Mouse (Mus musculus): ENCODE data around the gene Cdc6. TPM values are rescaled to one million over a fixed set of nuclear protein-coding genes. Genes with fewer than 3 reads are reported as not detected.

The Cdc6 gene
- polyA plus RNA-seq, 1 experiment from 2014 or later = 38.3 TPM

DNA sequence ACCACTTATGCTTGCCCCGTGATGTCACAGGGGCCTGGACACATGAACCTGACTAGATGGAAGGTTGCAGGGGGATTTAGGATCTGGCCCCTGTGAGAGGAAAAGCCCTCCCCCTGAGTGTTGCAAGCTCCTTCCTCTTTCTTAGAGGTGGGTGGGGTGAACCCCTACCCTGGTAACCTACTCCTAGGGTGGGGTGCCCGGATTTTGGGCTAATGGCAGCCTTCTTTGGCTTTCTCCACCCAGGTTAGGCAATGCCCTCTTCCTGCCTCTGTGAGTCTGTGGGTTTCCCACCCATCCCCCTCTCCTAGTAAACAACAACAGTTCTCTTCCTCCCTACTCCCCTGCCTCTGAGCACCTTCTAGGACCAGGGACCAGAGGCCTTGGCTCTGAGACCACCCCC is 45.1 kb downstream of the Cdc6 start:
- Histone ChIP-seq H3K9ac (ENCODE audit: low read length) (no peak overlapping the region), H3K36me3 (ENCODE audit: control insufficient read depth, insufficient read depth, low read length) (peaks cover 4% of the 10 kb centered on the region), H3K27me3 (ENCODE audit: control insufficient read depth, insufficient read depth, low read depth, low read length) (no peaks in the 10 kb centered on the region), H3K27ac (ENCODE audit: low read length) (0 out of 2 replicates have a peak overlapping the region, but pooled peaks have one; percentile 36), H3K4me1 (replicated peaks; ENCODE audit: control insufficient read depth, insufficient read depth, low read length) (peaks cover 68% of the 10 kb centered on the region), H3K4me2 (ENCODE audit: low read depth, low read length) (no peak overlapping the region), H3K4me3 (ENCODE audit: low read length) (no peak overlapping the region), H3K9me3 (ENCODE audit: control insufficient read depth, low read length) (no peaks in the 10 kb centered on the region)
- WGBS = 40% methylated on average over 2 of the region's 2 CpGs
- ATAC-seq (ENCODE audit: low read depth) = no peak

DNA sequence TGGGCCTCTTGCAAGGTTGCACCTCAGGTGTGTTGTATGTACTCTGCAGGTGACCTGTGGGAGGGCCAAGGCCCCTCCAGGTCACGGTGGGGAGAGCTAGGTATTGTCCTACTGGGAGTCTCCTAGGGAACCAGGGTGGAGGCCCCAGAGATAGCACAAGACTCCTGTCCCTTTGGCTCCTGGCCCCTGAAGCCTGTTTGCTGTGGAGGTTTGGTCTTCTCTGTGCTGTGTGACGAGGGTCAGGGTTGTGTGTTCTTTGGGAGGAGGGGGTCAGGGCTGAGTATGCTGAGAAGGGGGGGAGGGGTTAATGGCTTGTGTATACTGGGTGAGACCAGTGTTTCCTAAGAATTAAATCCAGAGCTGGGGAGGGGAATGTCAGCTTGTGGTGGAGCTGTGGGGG is 45.8 kb downstream of the Cdc6 start:
- no peak overlapping the region for H3K9ac ChIP-seq (ENCODE audit: low read length)
- 8% methylated on average over 2 of the region's 2 CpGs for WGBS
- H3K27ac ChIP-seq (ENCODE audit: low read length) = peak overlapping the region; percentile 80
- no peaks in the 10 kb centered on the region for H3K27me3 ChIP-seq (ENCODE audit: control insufficient read depth, insufficient read depth, low read depth, low read length)
- H3K36me3 ChIP-seq (ENCODE audit: control insufficient read depth, insufficient read depth, low read length) = peaks cover 4% of the 10 kb centered on the region
- H3K4me1 ChIP-seq (replicated peaks; ENCODE audit: control insufficient read depth, insufficient read depth, low read length) = peaks cover 65% of the 10 kb centered on the region
- H3K4me3 ChIP-seq (ENCODE audit: low read length) = no peak overlapping the region
- ATAC-seq (ENCODE audit: low read depth) = no peak
- no peaks in the 10 kb centered on the region for H3K9me3 ChIP-seq (ENCODE audit: control insufficient read depth, low read length)
- no peak overlapping the region for H3K4me2 ChIP-seq (ENCODE audit: low read depth, low read length)

DNA sequence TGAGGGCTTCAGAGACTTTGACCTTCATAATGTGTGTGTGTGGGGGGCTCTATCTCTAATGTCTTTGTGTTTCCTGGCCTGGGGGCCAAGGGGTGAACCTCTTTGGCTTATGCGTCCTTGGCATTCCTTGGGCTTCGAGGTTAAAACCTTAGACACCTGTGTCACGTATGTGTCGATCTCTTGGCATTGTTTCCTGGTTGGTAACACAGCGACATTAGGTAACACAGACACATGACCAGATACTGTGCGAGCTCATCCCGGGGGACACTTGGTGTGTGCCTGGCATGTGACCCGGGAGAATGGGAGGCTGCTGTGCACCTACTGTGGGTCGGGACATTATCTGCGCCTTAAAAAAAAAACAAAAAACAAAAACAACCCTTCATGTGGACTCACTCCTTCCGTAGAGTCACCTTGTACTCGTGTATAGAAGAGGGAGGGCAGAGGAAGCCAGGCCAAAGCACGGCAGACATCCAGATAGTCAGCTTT is 46.3 kb downstream of the Cdc6 start:
- Histone ChIP-seq H3K4me1 (replicated peaks; ENCODE audit: control insufficient read depth, insufficient read depth, low read length) (peaks cover 66% of the 10 kb centered on the region), H3K27me3 (ENCODE audit: control insufficient read depth, insufficient read depth, low read depth, low read length) (no peaks in the 10 kb centered on the region), H3K4me2 (ENCODE audit: low read depth, low read length) (peak overlapping the region; percentile 42), H3K4me3 (ENCODE audit: low read length) (0 out of 2 replicates have a peak overlapping the region, but pooled peaks have one; percentile 2), H3K9me3 (ENCODE audit: control insufficient read depth, low read length) (no peaks in the 10 kb centered on the region), H3K27ac (ENCODE audit: low read length) (peak overlapping the region; percentile 80), H3K9ac (ENCODE audit: low read length) (peak overlapping the region; percentile 47; the same call in 1 of the 2 replicates), H3K36me3 (ENCODE audit: control insufficient read depth, insufficient read depth, low read length) (peaks cover 4% of the 10 kb centered on the region)
- WGBS = 11% methylated on average over 13 of the region's 13 CpGs
- ATAC-seq (ENCODE audit: low read depth) = no peak

DNA sequence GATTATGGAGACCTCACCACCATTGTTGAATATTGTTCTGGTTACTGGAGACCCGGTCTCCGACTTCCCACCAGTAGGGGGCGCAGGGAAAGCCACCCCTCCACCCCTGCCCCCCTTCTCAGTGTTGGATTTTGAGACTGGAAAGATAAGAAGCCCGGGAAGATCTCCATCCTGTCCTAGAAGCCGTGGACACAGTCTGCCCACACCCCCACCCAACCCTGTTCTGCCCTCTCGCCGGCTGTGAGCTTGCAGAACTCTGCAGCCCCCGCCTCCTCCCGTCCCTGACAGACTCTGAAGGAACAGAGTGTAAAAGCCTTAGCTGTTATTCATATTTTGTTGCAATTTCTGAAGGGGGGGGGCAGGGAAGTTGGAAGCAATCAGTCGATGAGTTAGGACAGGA is 46.8 kb downstream of the Cdc6 start:
- no peaks in the 10 kb centered on the region for H3K27me3 ChIP-seq (ENCODE audit: control insufficient read depth, insufficient read depth, low read depth, low read length)
- H3K36me3 ChIP-seq (ENCODE audit: control insufficient read depth, insufficient read depth, low read length) = peaks cover 4% of the 10 kb centered on the region
- peak overlapping the region; percentile 80 for H3K27ac ChIP-seq (ENCODE audit: low read length)
- peaks cover 69% of the 10 kb centered on the region for H3K4me1 ChIP-seq (replicated peaks; ENCODE audit: control insufficient read depth, insufficient read depth, low read length)
- ATAC-seq (ENCODE audit: low read depth) = peak; percentile 73
- H3K4me3 ChIP-seq (ENCODE audit: low read length) = peak overlapping the region; percentile 8; the same call in 1 of the 2 replicates
- 4% methylated on average over 10 of the region's 10 CpGs for WGBS
- peak overlapping the region; percentile 42 for H3K4me2 ChIP-seq (ENCODE audit: low read depth, low read length)
- H3K9ac ChIP-seq (ENCODE audit: low read length) = peak overlapping the region; percentile 47; the same call in 1 of the 2 replicates
- no peaks in the 10 kb centered on the region for H3K9me3 ChIP-seq (ENCODE audit: control insufficient read depth, low read length)

DNA sequence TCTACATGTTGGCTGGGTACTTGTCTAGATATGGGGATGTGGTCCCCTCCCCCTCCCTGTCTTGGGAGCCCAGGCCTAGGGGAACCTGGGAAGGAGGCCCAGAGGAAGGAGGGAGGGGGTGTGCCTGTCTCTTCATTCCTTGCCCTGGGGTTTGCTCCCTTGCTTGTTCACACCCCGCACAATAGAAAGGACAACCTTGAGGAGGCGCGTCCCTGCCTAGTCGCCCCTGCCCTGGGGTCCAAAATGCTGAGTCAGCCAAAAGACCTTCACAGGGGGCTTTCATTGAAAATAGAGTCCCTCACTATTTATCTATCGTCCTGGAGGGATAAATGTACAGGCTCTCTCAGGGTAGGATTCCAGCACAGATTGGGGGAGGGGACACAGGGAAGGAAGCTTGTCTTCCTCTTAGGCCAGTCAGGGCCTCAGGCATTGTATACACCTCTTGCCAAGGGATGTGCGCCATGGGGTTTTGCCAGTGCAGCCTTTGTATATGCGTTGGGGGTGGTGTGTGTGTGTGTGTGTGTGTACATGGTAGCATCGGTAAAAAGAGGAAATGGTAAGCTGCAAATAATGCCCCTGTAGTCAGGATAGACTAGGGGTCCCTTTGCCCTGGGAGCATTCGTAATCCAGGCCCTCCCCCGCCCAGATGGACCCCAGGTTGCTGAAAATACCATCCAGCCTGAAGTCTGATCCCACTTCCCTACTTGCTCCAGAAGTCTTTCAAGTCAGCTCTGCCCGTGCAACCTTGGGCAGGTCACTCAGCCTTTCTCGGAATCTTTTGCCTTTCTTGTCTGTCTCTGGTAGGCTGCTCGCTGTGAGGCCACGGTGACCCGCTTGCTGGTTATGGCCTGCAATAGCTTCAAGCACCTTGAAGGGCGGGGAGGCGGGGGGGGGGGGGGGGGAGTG is 47.5 kb downstream of the Cdc6 start:
- no peaks in the 10 kb centered on the region for H3K27me3 ChIP-seq (ENCODE audit: control insufficient read depth, insufficient read depth, low read depth, low read length)
- peak overlapping the region; percentile 20 for H3K9ac ChIP-seq (ENCODE audit: low read length)
- peak overlapping the region; percentile 80 for H3K27ac ChIP-seq (ENCODE audit: low read length)
- ATAC-seq (ENCODE audit: low read depth) = peak; percentile 31
- H3K36me3 ChIP-seq (ENCODE audit: control insufficient read depth, insufficient read depth, low read length) = peaks cover 4% of the 10 kb centered on the region
- H3K4me1 ChIP-seq (replicated peaks; ENCODE audit: control insufficient read depth, insufficient read depth, low read length) = peaks cover 69% of the 10 kb centered on the region
- no peak overlapping the region for H3K4me3 ChIP-seq (ENCODE audit: low read length)
- H3K9me3 ChIP-seq (ENCODE audit: control insufficient read depth, low read length) = no peaks in the 10 kb centered on the region
- peak overlapping the region; percentile 42 for H3K4me2 ChIP-seq (ENCODE audit: low read depth, low read length)
- WGBS = 16% methylated on average over 15 of the region's 17 CpGs

DNA sequence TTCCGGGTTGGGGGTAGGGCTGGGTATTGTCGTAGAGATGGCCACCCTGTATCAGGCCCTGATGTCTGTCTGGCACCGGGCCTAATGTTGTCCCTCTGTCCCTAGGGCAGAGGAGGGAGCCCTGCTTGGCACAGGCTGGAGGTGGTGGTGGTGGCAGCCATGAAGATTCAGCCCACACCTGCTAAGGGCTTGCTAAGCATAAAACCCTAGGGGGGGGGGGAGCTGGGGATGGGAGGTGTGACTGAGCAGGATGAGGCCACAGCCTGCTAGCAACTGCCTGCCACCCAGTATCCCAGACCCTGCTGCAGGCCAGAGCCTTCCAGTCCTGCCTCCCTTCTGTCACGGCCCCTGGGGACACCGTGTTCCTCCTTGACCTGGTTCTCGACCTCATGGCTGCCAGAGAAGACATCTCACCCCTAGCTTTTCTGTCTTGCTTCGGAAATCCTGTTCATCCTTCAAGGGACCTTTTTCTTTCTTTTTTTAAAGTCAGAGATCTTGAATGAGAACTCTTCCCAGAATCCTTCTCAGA is 48.2 kb downstream of the Cdc6 start:
- Histone ChIP-seq H3K27ac (ENCODE audit: low read length) (peak overlapping the region; percentile 80), H3K4me1 (replicated peaks; ENCODE audit: control insufficient read depth, insufficient read depth, low read length) (peaks cover 63% of the 10 kb centered on the region), H3K9me3 (ENCODE audit: control insufficient read depth, low read length) (no peaks in the 10 kb centered on the region), H3K9ac (ENCODE audit: low read length) (no peak overlapping the region; the same call in 1 of the 2 replicates), H3K4me2 (ENCODE audit: low read depth, low read length) (no peak overlapping the region), H3K4me3 (ENCODE audit: low read length) (no peak overlapping the region), H3K36me3 (ENCODE audit: control insufficient read depth, insufficient read depth, low read length) (no peaks in the 10 kb centered on the region; the same call in 1 of the 2 replicates), H3K27me3 (ENCODE audit: control insufficient read depth, insufficient read depth, low read depth, low read length) (no peaks in the 10 kb centered on the region)
- no peak for ATAC-seq (ENCODE audit: low read depth)
- WGBS = 31% methylated on average over 7 of the region's 7 CpGs

DNA sequence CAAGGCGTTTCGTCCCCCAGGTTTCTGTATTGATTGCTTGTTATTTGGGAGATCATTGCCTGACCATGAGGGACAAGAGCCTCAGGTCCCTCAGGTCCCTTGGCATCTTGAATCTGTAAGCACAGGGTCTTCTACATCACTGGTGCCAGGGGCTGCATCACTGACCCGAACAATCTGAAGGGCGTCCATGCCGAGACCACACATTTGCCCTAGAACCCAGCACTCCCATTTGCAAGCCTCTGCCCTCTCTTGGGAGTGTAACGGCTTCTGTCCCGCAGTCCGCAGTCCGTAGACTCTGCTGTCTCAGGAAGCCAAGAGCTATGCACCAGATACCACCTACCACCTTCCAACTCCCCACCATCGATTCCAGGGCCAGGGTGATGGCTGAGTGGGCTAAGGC is 48.7 kb downstream of the Cdc6 start:
- Histone ChIP-seq H3K4me3 (ENCODE audit: low read length) (no peak overlapping the region), H3K27ac (ENCODE audit: low read length) (no peak overlapping the region), H3K4me2 (ENCODE audit: low read depth, low read length) (no peak overlapping the region), H3K27me3 (ENCODE audit: control insufficient read depth, insufficient read depth, low read depth, low read length) (no peaks in the 10 kb centered on the region), H3K9me3 (ENCODE audit: control insufficient read depth, low read length) (no peaks in the 10 kb centered on the region), H3K36me3 (ENCODE audit: control insufficient read depth, insufficient read depth, low read length) (no peaks in the 10 kb centered on the region; the same call in 1 of the 2 replicates), H3K4me1 (replicated peaks; ENCODE audit: control insufficient read depth, insufficient read depth, low read length) (peaks cover 57% of the 10 kb centered on the region), H3K9ac (ENCODE audit: low read length) (no peak overlapping the region)
- WGBS = 68% methylated on average over 10 of the region's 10 CpGs
- no peak for ATAC-seq (ENCODE audit: low read depth)

DNA sequence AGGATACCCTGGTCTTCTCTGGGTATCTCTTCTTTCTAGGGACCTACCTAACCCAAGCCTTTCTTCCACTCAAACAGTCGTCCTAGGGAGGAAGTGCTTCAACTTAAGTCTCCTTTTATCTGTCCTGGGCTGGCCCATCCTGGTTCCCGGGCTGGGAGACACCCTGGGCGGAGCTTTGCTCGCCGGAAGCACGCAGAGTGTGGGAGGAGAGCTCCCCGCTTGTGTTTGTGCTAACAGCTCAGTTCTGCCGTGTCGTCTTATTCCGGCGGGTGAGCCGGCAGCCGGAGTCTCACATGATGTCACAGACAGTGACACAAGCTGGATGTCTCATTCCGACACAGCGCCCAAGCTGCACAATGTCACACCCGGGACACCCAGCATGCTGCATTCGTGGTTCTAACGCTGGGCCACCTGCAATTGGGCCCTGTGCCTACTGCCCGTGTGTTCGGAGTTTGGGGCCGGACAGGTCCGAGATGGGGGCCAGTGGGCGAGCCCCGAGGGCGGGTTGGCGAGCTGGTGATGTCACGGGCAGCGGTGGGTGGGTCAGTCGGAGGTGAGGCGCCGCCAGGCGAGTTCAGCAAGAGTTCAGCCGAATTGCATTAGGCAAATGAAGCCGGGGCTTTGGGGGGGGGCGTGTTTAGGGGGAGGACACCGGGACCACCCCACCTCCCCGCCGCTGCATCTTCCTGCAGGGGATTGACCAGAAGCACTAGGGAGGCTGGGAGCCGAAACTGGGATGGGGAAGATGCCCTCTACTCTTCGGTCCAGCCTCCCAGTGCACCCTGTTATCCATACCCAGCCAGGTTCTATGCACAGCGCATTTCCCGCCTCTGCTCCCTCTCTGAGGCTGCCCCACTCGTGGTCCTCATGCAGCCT is 52.1 kb downstream of the Cdc6 start:
- WGBS = under 1% methylated on average over 43 of the region's 43 CpGs
- H3K4me1 ChIP-seq (replicated peaks; ENCODE audit: control insufficient read depth, insufficient read depth, low read length) = peaks cover 61% of the 10 kb centered on the region
- H3K9me3 ChIP-seq (ENCODE audit: control insufficient read depth, low read length) = no peaks in the 10 kb centered on the region
- peak overlapping the region; percentile 76 for H3K4me3 ChIP-seq (ENCODE audit: low read length)
- H3K4me2 ChIP-seq (ENCODE audit: low read depth, low read length) = peak overlapping the region; percentile 100
- peak overlapping the region; percentile 77 for H3K9ac ChIP-seq (ENCODE audit: low read length)
- H3K36me3 ChIP-seq (ENCODE audit: control insufficient read depth, insufficient read depth, low read length) = no peaks in the 10 kb centered on the region; the same call in 1 of the 2 replicates
- ATAC-seq (ENCODE audit: low read depth) = peak; percentile 16
- no peaks in the 10 kb centered on the region for H3K27me3 ChIP-seq (ENCODE audit: control insufficient read depth, insufficient read depth, low read depth, low read length)
- H3K27ac ChIP-seq (ENCODE audit: low read length) = peak overlapping the region; percentile 93

All from lung, embryonic 16.5 days (tissue).